Mouse (Mus musculus): ENCODE data around the gene Gm20379.

GRCm38 (mm10) chr13:92274274-92275198 is 31.2 kb upstream of the Gm20379 start:
- TF ChIP-seq USF1 (IDR thresholded peaks at IDR 0.05; ENCODE audit: low read depth, low read length) (no peak), CTCF (conservative IDR thresholded peaks at IDR 0.05 in 1 of 2, IDR thresholded peaks at IDR 0.05 in 1 of 2; ENCODE audit: low read depth in 2 of 2, low read length in 2 of 2) (no peak)
